Mouse (Mus musculus): ENCODE data around the gene Atrip.

Atrip gene

DNA sequence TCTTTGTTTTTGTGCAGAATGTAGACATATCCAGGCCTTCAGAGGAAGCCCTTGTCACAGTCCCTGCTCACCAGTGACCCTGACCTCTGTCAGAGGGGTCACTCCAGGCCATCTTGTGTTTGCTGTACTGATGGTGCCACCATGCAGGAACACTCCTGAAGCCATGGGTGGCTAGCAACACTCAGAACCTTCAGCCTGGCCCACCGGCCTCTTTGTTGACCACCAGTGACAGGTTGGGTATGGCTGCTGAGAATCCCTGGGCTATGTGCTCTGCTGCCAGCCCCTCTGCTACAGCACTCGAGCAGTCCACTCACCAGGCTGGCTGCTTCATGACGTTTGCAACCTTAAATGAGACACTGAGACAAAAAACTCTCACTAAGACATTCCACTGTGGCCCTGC is 43.6 kb downstream of the Atrip start:
- no peak for DNase-seq

GRCm38 (mm10) chr9:109028919-109029318 is 45.0 kb downstream of the Atrip start:
- DNase-seq, result no peak

- DNase-seq, result no peak
Observed at GRCm38 (mm10) chr9:109028421-109028820, 45.5 kb downstream of the Atrip start.

DNA sequence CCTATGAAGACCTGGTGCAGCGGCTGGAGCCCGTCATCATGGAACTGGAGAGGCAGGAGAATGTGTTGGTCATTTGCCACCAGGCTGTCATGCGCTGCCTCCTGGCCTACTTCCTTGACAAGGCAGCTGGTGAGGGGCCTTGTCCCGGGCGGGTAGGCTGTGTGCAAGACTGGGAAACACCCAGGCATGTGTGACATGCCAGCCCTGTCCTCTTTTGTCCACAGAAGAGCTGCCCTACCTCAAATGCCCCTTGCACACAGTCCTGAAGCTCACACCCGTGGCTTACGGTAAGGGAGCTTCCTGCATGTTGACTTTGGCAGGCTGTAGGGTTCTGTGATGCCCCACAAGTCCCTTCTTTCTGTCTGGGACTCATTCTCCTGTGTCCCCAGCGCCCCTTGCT is 46.4 kb downstream of the Atrip start:
- DNase-seq, result no peak

DNA sequence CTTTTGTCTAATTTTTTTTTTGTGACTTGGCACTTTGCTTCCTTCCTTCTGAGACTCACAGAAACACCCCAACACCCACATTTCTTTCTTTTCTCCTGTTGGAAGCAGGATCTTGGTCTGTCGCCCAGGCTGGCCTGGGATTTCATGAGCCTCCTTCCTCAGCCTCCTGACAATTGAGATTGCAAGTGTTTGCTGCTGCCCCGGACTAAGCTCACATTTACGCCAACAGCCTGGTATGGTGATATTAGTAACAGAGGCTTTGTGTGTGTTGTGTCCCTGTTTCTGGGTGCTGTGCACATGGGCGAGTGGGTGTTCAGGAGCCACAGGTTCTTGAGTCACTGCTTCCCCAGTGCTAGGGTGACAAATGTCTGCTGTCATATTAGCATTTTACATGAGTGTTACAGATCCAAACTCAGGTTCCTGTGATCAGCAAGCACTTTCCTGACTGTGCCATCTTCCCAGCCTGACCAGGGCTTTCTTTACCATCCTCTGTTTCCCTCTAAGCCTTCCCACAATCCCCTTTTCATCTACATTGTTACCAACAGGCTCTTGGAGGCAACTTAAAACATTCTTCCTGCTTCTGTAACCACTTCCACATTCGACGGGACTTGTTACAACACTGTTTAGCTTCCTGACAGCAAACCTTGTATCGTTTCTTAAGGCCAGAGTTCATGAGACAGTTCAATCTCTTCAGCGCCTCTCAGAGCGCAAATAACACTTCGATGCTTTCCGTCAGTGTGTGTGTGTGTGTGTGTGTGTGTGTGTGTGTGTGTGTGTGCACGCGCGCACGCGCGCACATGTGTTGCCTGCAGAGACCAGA is 50.8 kb downstream of the Atrip start:
- no peak for DNase-seq

- DNase-seq, result no peak
Observed at GRCm38 (mm10) chr9:109021428-109021827, 52.5 kb downstream of the Atrip start.

DNA sequence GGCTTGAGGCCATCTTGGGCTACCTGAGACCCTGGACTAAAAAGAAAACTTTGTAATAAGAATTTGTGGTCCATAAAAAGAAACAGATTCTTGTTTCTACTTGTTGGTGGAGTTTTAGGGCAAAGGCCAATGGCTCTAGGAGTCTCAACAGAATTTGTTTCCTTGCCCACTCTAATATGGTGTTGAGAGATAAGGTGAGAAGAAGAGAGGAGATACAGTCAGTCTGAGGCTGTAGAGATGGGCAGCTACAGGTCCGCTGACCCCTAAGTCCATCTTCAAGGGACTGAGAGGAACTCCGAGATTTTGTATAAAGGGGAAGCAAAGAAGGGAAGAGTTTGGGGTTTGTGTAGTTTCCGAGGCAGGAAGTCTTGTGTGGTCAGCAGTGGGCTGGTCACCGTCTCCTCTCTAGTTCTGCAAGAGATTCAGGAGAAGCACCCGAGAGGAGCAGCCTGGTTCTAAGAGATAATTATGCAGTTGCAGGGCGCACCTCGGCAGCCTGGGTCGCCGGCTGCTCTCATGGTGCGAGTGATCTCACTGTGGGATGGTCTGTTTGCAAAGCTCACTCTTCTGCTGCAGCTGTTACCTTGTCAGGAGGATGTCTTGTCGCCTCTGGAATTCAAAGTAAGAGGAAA is 56.8 kb downstream of the Atrip start:
- no peak for DNase-seq

- no peak for DNase-seq
Observed at GRCm38 (mm10) chr9:109015397-109015796, 58.5 kb downstream of the Atrip start.

GRCm38 (mm10) chr9:109010316-109010690 is 63.6 kb downstream of the Atrip start:
- DNase-seq, result no peak

DNA sequence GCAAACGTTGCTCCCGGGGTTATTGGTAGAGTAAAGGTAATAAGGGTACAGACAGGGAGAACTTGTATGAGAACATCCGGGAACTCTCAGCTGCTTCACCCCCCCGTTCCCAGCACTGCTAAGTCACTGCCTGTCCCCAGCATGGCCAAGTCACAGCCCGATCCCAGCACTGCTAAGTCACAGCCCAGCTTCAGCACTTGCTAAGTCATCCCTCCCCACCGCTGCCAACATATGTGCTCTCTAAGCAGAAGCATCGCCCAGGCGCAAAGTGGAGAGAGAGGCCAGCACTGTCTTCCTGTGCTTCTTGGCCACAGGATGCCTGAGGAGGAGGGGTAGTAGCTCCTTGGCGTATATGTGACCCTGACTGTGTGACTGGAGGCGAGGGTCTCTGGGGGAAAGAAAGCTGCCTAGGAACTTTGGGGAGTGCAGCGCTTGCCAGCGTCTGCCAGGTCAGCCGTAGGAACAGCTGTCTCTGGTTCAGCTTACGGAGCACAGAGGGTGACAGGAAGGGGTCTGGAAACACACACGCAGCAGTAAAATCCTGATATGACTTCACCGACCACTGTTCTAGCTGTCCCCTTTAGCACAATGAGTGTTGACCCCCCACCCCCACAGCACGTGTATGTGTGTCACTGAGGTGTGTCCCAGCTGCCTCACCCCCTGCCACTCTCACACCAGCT is 64.1 kb downstream of the Atrip start:
- no peak for DNase-seq

DNA sequence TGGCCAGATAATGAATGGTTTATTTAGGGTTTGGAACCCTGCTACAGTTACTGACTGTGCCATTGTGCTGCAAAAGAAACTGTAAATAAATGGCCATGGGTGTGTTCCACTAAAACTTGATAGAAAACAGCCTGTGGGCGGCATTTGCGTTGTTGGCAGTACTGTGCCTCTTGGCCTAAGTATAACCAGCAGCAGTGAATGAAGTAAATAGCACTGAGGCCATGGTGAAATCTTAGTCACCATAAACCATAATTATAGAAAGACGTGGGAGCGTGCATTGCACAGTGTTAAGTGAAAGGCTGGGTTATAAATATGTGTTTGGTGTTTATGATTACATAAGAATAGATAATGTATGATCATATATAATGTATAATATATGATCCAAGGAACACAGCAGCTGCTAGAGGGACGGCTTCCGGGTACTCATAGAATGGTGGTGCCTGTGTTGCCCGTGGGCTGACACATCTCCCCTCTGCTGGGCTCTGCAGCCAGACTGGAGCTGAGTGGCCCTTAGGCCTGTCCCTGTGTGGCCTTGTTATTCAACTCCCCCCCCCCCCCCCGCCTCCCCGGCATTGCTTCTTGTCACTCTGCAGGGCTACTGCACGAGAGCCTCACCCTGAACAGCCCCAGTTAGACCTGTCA is 64.8 kb downstream of the Atrip start:
- no peak for DNase-seq

- no peak for DNase-seq
Observed at GRCm38 (mm10) chr9:109008081-109008480, 65.8 kb downstream of the Atrip start.

Measured in lung, postnatal 14 days (tissue).